Mouse (Mus musculus): ENCODE results near the gene Tex264.

DNA sequence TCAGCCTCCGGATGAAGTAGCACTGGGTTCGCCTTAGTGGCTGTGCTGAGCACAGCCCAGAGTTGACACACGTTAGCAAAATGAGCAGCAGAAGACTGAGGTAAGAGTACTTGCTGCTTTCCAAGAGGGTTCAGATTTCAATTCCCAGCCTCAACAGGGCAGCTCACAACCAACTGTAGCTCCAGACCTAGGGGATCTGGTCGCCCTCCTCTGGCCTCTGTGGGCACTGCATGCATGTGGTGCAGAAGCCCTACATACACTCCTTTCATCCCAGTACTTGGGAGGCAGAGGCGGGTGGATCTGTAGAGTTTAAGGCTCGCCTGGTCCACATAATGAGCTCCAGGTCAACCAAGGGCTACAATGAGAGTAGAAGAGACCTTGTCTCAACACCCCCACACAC lies 41.9 kb downstream of the Tex264 start:
- TF ChIP-seq CTCF (IDR thresholded peaks at IDR 0.05; ENCODE audit: control insufficient read depth, insufficient read depth, insufficient read length) (no peak), USF1 (IDR thresholded peaks at IDR 0.05; ENCODE audit: low read depth) (no peak), MAX (IDR thresholded peaks at IDR 0.05) (no peak), FOSL1 (IDR thresholded peaks at IDR 0.05; ENCODE audit: insufficient read depth, low read length, poor library complexity, severe bottlenecking) (no peak), MYOG (IDR thresholded peaks at IDR 0.05; ENCODE audit: control insufficient read depth, extremely low read depth, insufficient read length) (no peak), CEBPB (IDR thresholded peaks at IDR 0.05; ENCODE audit: low read depth) (no peak), MYOD1 (IDR thresholded peaks at IDR 0.05; ENCODE audit: control insufficient read depth, insufficient read length, low read depth) (no peak)

Measured in C2C12 (cell line).